Mouse (Mus musculus) embryonic facial prominence, embryonic 12.5 days (tissue): ENCODE measurements around the gene Trpm3. TPM values are rescaled to one million over a fixed set of nuclear protein-coding genes. Genes with fewer than 3 reads are reported as not detected.
A peak's percentile ranks its signal among the peaks of the same experiment; 100 is the strongest.

Experiments
- ATAC-seq: fragments of 200-750 bp; cut with Nextera tagmentation; 2 replicates; pipeline ENCODE4 v1.8.0; 2017; ENCODE audit not compliant: insufficient number of reproducible peaks, insufficient read depth, low FRiP score, low TSS enrichment
- H3K27ac ChIP-seq: fragments of 300-500 bp; sonication (generic); 2 replicates; pipeline ENCODE4 v1.5.1; 2016; ENCODE audit warnings: mild to moderate bottlenecking
- H3K27me3 ChIP-seq: fragments of 300-500 bp; sonication (generic); 2 replicates; pipeline ENCODE4 v1.6.1; 2016; ENCODE audit warnings: mild to moderate bottlenecking, moderate library complexity
- H3K36me3 ChIP-seq: fragments of 300-500 bp; sonication (generic); 2 replicates; pipeline ENCODE4 v1.6.1; 2016; ENCODE audit warnings: mild to moderate bottlenecking
- H3K4me1 ChIP-seq: fragments of 300-500 bp; sonication (generic); 2 replicates; pipeline ENCODE4 v1.6.1; 2016
- H3K4me2 ChIP-seq: fragments of 300-500 bp; sonication (generic); replicated peaks from 2 replicates; pipeline ENCODE4 v1.6.1; 2016; ENCODE audit warnings: mild to moderate bottlenecking, moderate library complexity
- H3K4me3 ChIP-seq: fragments of 300-500 bp; sonication (generic); 2 replicates; pipeline ENCODE4 v1.5.1; 2016; ENCODE audit warnings: mild to moderate bottlenecking
- H3K9ac ChIP-seq: fragments of 300-500 bp; sonication (generic); 2 replicates; pipeline ENCODE4 v1.6.1; 2016; ENCODE audit warnings: mild to moderate bottlenecking, moderate library complexity
- H3K9me3 ChIP-seq: fragments of 300-500 bp; sonication (generic); 2 replicates; pipeline ENCODE4 v1.6.1; 2016; ENCODE audit warnings: mild to moderate bottlenecking, moderate library complexity
- WGBS: fragments of 180-500 bp; shearing (Covaris S2); methylation state at CpG from one replicate; pipeline ENCODE4 v1.1.7; 2016; 5-methylcytosine and 5-hydroxymethylcytosine counted together
- polyA plus RNA-seq: library from polyadenylated mRNA; unstranded; fragments of >200 nt; fragmentation: Nextera tagmentation; extraction: Ambion mirVana; gene quantifications from 2 replicates; pipeline ENCODE4 v1.2.1, GENCODE M21; 2016

Trpm3 gene
- 8.0 and 12.5 TPM in 2 replicates for polyA plus RNA-seq

GRCm38 (mm10) chr19:22138590-22139421, at the start of gene Trpm3:
Gene Trpm3, plus strand, starts transcription at chr19:22139046.
- Histone ChIP-seq H3K9ac (no peak within 1 kb of the TSS; the same call in 1 of the 2 replicates), H3K4me1 (peaks cover 9% of the 10 kb centered on the region), H3K36me3 (no peaks in the 10 kb centered on the region), H3K9me3 (no peaks in the 10 kb centered on the region), H3K4me2 (peak within 1 kb of the TSS; percentile 66), H3K27ac (no peak within 1 kb of the TSS), H3K27me3 (0 out of 2 replicates have a peak, but pooled peaks cover 8% of the 10 kb centered on the region), H3K4me3 (peak within 1 kb of the TSS; percentile 30)
- WGBS, result under 1% methylated on average over 39 of the region's 39 CpGs
- ATAC-seq, result peak; percentile 90

DNA sequence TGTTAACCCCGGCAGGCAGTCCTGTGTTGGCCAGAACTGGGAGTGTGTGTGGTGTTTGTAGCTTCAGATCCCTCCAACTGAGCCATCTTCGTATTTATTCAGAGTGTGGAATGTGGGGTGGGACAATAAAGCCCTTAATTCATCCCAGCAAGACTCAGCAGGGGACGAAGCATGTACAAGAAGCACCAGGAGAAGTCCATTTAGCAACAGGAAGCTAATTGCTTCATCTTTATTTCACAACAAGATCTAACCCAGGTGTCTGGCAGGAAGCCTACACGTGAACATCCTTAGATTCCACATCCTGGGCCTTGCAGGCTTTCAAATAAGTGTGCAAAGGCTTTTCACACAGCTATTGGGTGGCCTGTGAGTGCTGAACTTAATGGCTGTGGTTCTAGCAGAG, 38.3 kb upstream of the Trpm3 start:
- no peaks in the 10 kb centered on the region for H3K9me3 ChIP-seq
- 37% methylated on average over 4 of the region's 4 CpGs for WGBS
- no peaks in the 10 kb centered on the region for H3K36me3 ChIP-seq
- H3K4me3 ChIP-seq, result no peak overlapping the region
- no peak overlapping the region for H3K27ac ChIP-seq
- peaks cover 4% of the 10 kb centered on the region; the same call in 1 of the 2 replicates for H3K4me1 ChIP-seq
- no peaks in the 10 kb centered on the region for H3K27me3 ChIP-seq
- no peak for ATAC-seq
- no peak overlapping the region for H3K4me2 ChIP-seq
- no peak overlapping the region for H3K9ac ChIP-seq

- Histone ChIP-seq H3K4me2 (no peak overlapping the region), H3K4me3 (no peak overlapping the region), H3K27me3 (no peaks in the 10 kb centered on the region), H3K9ac (no peak overlapping the region), H3K9me3 (no peaks in the 10 kb centered on the region), H3K27ac (no peak overlapping the region), H3K4me1 (peaks cover 10% of the 10 kb centered on the region; the same call in 1 of the 2 replicates), H3K36me3 (no peaks in the 10 kb centered on the region)
- WGBS, result 77% methylated on average over 4 of the region's 4 CpGs
- no peak for ATAC-seq
Observed at GRCm38 (mm10) chr19:22103865-22104264, 35.0 kb upstream of the Trpm3 start.

DNA sequence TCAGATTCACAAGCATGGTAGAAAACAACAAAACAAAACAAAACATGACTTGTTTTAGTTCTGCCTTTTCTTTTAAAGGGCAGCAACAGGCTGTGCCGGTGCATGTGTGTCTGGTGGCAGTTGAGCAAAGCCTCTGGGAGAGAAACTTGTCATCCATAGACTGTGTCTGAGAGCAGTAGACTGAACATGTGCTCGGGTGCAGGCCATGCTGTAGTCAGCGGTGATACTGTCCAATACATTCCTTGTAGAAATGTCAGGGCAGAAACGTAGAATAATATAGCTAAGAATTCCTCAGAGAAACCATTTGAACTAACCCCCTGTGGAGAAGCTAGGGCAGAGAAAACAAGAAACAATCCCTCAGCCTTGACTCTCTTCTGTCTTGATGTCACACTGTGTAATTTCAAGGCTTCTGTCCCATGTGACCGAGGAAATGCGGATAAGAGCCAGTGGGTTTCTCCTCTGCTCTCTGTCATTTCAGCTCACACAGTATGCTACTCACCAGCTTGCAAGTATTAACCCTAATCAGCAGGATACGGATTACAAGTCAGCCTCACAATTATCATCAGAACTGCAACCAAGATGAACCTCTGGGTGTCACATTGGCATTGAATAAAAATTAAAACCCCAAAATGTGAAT, 33.9 kb upstream of the Trpm3 start:
- H3K9ac ChIP-seq, result no peak overlapping the region
- peaks cover 10% of the 10 kb centered on the region; the same call in 1 of the 2 replicates for H3K4me1 ChIP-seq
- no peak overlapping the region for H3K27ac ChIP-seq
- ATAC-seq, result no peak
- H3K9me3 ChIP-seq, result no peaks in the 10 kb centered on the region
- no peaks in the 10 kb centered on the region for H3K27me3 ChIP-seq
- 53% methylated on average over 7 of the region's 7 CpGs for WGBS
- no peak overlapping the region for H3K4me2 ChIP-seq
- H3K36me3 ChIP-seq, result no peaks in the 10 kb centered on the region
- no peak overlapping the region for H3K4me3 ChIP-seq

DNA sequence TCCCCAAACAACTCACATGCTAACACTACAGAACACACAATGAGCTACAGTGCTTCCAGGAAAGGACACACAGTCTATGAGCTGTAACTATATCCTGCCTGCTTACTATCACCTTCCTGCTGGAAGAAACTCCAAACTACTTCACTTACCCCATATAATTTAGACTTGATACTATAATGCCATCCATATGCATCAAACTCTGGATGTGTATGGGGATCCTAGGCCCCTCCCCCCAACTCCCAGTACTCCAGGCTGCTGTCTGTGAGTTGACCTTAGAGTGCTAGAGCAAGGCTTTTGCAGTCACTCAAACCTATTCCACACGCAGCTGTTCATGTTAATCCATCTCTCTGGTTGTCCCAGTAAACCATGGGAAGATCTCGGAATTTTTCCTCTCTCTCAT, 33.2 kb upstream of the Trpm3 start:
- Histone ChIP-seq H3K27ac (no peak overlapping the region), H3K27me3 (no peaks in the 10 kb centered on the region), H3K36me3 (no peaks in the 10 kb centered on the region), H3K9me3 (no peaks in the 10 kb centered on the region), H3K4me2 (no peak overlapping the region), H3K9ac (no peak overlapping the region), H3K4me1 (peaks cover 10% of the 10 kb centered on the region; the same call in 1 of the 2 replicates), H3K4me3 (no peak overlapping the region)
- 0 out of 2 replicates have a peak, but pooled peaks have one; percentile 28 for ATAC-seq
- WGBS, result 34% methylated on average over 2 of the region's 2 CpGs

DNA sequence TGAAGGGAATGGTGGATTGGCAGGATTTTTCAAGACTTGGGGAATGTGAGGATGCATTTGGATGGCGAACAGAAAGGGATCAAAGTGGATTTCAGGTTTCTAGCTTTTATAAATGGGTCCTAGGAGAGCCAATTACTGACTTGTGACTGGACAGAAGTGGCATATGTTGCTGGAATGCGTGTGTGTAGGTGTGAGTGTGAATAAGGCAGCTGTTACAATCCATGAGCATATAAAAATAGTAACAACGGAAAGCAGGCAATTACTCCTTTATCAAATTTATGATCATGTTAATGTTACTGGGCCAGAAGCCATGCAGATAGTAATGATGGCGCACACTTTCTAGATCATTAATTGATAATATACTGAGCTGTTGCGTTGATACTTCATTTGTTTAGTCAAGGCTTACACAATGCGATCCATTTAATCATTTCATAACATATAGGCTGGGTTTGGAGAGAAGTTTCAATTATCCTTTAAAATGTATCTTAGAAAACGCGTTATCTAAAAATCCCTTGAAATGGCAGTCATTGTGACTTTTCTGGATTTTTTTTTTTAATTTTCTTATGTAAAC, 29.9 kb upstream of the Trpm3 start:
- 91% methylated on average over 8 of the region's 8 CpGs for WGBS
- Histone ChIP-seq H3K36me3 (no peaks in the 10 kb centered on the region), H3K27ac (no peak overlapping the region), H3K27me3 (no peaks in the 10 kb centered on the region), H3K9ac (no peak overlapping the region), H3K4me3 (no peak overlapping the region), H3K4me1 (peaks cover 10% of the 10 kb centered on the region; the same call in 1 of the 2 replicates), H3K4me2 (no peak overlapping the region), H3K9me3 (no peaks in the 10 kb centered on the region)
- no peak for ATAC-seq

GRCm38 (mm10) chr19:22120976-22121375, 17.9 kb upstream of the Trpm3 start:
- Histone ChIP-seq H3K36me3 (no peaks in the 10 kb centered on the region), H3K27ac (no peak overlapping the region), H3K9ac (no peak overlapping the region), H3K4me2 (no peak overlapping the region), H3K4me3 (no peak overlapping the region), H3K9me3 (no peaks in the 10 kb centered on the region), H3K27me3 (no peaks in the 10 kb centered on the region), H3K4me1 (no peaks in the 10 kb centered on the region)
- no peak for ATAC-seq
- 91% methylated on average over 2 of the region's 2 CpGs for WGBS

- H3K4me2 ChIP-seq, result no peak overlapping the region
- no peaks in the 10 kb centered on the region for H3K27me3 ChIP-seq
- ATAC-seq, result no peak
- no peaks in the 10 kb centered on the region for H3K9me3 ChIP-seq
- no peaks in the 10 kb centered on the region for H3K4me1 ChIP-seq
- H3K9ac ChIP-seq, result no peak overlapping the region
- no peaks in the 10 kb centered on the region for H3K36me3 ChIP-seq
- 80% methylated on average over 2 of the region's 2 CpGs for WGBS
- H3K4me3 ChIP-seq, result no peak overlapping the region
- no peak overlapping the region for H3K27ac ChIP-seq
Observed at GRCm38 (mm10) chr19:22121631-22122030, 17.2 kb upstream of the Trpm3 start.

DNA sequence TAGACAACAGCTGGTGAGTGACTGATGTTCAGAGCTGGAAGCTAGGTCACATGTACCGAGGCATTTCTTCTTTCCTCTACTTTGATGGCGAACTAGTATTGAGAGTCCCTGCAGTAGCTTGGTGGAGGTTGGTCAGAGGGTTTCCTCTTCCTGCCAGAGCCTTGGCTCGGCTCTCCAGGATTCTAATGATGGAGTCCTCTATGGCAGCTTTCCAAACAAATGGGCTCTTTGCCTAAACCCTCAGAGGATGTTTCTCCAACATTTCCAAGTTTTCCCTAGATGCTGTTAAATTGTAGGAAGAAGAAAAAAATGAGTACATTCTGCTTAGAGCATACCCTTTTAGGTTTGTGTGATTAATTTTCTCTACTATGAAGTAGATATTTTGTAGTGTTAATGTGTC, 6.2 kb upstream of the Trpm3 start:
- Histone ChIP-seq H3K27me3 (no peaks in the 10 kb centered on the region), H3K4me1 (no peaks in the 10 kb centered on the region), H3K9me3 (no peaks in the 10 kb centered on the region), H3K27ac (no peak overlapping the region), H3K36me3 (no peaks in the 10 kb centered on the region), H3K4me2 (no peak overlapping the region), H3K4me3 (no peak overlapping the region), H3K9ac (no peak overlapping the region)
- no peak for ATAC-seq
- 77% methylated on average over 3 of the region's 3 CpGs for WGBS

DNA sequence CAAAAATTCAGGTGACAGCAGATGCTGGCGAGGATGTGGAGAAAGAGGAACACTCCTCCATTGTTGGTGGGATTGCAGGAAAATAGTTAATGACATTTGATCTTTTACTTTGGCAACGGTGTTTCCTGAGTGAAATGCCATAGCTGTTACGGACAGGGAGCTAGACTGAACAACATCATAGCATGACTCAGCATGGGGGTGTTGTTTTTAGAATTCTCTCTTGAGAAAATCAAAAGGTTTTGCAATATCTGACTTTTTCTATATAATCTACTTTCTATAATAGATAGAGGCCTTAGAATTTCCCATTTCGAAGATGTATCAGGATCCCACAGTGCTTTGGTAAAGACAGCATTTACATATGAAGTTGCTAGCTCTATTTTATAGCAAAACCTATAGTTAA, 39.7 kb downstream of the Trpm3 start:
- H3K36me3 ChIP-seq, result no peaks in the 10 kb centered on the region
- H3K4me2 ChIP-seq, result no peak overlapping the region
- H3K9me3 ChIP-seq, result no peaks in the 10 kb centered on the region
- H3K9ac ChIP-seq, result no peak overlapping the region
- WGBS, result 63% methylated on average over 4 of the region's 4 CpGs
- no peak overlapping the region for H3K4me3 ChIP-seq
- ATAC-seq, result no peak
- no peak overlapping the region for H3K27ac ChIP-seq
- no peaks in the 10 kb centered on the region for H3K27me3 ChIP-seq
- no peaks in the 10 kb centered on the region for H3K4me1 ChIP-seq

GRCm38 (mm10) chr19:22179017-22179416, 40.2 kb downstream of the Trpm3 start:
- ATAC-seq, result no peak
- no peaks in the 10 kb centered on the region for H3K27me3 ChIP-seq
- H3K4me1 ChIP-seq, result no peaks in the 10 kb centered on the region
- no peaks in the 10 kb centered on the region for H3K36me3 ChIP-seq
- no peak overlapping the region for H3K9ac ChIP-seq
- H3K27ac ChIP-seq, result no peak overlapping the region
- H3K9me3 ChIP-seq, result no peaks in the 10 kb centered on the region
- no peak overlapping the region for H3K4me3 ChIP-seq
- no peak overlapping the region for H3K4me2 ChIP-seq
- WGBS, result 96% methylated on average over 2 of the region's 2 CpGs

DNA sequence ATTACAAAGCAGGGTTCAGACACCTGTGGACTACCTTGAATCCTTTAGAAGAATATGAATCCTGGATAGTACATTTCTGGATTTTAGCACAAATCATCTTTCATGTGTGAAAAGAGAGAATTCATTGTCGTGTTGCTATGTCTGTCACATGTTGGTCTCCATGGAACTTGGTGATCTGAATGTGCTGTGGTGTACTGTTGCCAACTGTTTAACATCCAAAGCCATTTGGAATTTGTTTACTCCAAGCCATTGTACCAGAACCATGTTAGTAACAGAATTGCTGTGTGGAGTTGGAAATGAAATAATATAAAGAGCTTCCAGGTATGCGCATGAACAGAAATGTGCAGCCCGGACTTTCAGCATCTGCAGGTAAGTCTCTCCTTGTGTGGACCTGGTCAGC, 41.3 kb downstream of the Trpm3 start:
- H3K4me1 ChIP-seq, result no peaks in the 10 kb centered on the region
- H3K4me2 ChIP-seq, result no peak overlapping the region
- no peak overlapping the region for H3K4me3 ChIP-seq
- no peak overlapping the region for H3K27ac ChIP-seq
- H3K27me3 ChIP-seq, result no peaks in the 10 kb centered on the region
- no peaks in the 10 kb centered on the region for H3K9me3 ChIP-seq
- no peak overlapping the region for H3K9ac ChIP-seq
- ATAC-seq, result no peak
- WGBS, result 89% methylated on average over 3 of the region's 3 CpGs
- H3K36me3 ChIP-seq, result no peaks in the 10 kb centered on the region
